Mouse (Mus musculus) thymus, postnatal 14 days (tissue): Measurements from ENCODE around the gene Prr7.
A peak's percentile ranks its signal among the peaks of the same experiment; 100 is the strongest.

Experiments
- DNase-seq: peaks from one replicate; pipeline ENCODE4 v3.0.0; 2021

Gene Prr7

GRCm38 (mm10) chr13:55510332-55510667 lies 46.2 kb downstream of the Prr7 start:
- DNase-seq = no peak

- no peak for DNase-seq
Measured at GRCm38 (mm10) chr13:55510668-55511491, 46.8 kb downstream of the Prr7 start.

DNA sequence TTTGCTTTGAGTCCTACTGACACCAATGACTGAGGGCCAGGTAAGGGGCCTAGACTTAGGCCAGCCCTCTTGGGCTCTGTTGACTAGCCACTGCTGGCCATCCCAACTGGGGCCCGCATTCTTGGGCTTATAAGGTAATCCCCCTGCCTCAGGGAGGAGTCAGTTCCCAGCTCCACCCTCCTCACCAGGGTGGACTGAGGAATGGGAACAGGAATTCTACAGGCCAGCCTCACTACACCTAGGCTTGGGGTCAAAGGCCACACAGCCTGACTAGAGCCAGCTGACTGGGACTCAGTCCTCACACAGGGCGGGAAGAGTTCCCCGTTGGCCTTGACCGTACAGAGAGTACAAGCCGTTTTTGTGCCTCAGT lies 47.4 kb downstream of the Prr7 start:
- DNase-seq = no peak

DNA sequence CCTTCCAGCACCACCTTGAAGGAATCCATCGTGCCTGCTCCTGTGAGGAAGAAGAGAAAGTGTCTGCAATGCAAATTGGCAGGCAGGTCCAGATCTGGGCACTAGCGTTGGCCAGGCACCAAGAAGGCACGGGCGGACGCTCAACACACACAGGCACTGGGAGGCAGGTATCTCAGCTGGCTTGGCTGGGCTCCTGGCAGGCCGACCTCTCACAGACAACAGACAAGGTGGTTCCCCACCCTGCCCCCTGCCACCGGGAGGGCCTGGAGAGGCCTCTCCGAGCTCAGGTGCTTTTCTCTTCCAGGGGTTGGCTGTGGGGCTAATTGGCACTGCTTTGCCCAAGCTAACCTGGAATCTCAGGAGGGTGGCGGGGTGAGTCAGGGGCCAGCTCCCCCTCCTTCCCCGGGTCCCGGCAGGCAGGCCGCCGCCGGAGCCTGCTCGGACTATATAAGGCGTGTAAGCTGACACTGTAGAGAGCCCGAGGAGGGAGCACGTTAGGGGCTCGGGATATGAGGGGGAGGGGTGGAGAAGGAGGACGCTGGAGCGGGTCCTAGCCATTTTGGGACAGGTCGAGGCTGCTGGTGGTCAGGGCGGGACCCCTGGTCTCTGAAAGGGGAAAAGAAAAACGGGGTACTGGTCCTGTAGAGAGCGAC lies 48.4 kb downstream of the Prr7 start:
- DNase-seq = no peak

DNA sequence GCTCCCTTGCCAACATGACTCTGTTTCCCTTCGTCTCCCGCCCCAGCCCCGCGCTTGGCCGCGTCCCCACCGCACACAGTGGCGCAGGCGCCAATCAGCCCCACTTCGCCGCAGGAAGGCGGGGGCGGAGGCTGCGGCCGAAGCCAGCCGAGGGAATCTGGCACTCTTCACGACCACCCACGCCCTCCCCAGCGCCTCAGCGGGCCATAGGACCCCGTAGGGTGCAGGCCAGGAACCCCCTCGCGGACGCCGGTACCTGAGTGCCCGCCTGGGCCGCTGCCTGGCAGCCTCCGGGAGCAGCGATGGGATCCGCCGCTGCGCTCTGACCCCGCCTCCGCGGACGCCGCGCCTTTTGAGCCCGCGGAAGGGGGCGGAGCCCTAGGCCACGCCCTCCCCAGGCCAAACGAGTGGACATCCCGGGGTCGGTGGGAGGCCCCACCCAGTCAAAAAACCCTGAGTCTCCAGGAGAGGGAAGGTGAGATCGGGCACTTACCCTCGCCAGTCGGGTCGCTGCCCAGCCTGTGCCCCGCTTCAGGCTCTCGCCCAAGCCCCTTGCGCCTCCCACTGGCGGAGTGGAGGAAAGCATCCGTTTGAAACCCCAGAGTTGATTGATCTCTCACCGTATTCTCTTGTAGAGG lies 49.2 kb downstream of the Prr7 start, which contains the start of gene Pdlim7:
Gene Pdlim7 (minus strand): TSS at position 566 of the 638 bp plus-strand sequence.
- DNase-seq = peak; percentile 89

- DNase-seq = no peak
Measured at GRCm38 (mm10) chr13:55513828-55514227, 49.8 kb downstream of the Prr7 start.

DNA sequence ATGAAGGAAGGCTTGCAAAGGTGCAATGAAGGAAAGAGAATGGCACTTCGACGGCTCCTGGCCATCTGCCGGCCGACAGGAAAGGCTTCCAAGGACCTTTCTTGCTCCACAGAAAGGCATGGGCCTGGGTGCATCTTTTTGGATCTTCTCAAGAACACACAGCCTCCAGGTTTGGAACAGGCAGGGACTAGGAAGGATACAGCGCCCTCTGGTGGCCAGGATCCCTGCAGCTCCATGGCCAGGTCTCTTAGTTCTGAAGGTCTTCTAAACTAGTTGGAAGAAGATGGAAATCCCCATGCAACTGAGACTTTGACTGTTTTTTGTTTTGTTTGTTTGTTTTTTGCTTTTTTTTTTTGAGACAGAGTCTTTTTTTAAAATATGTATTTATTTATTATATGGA lies 52.9 kb downstream of the Prr7 start:
- peak; percentile 86 for DNase-seq

- DNase-seq = no peak
Measured at GRCm38 (mm10) chr13:55519606-55520005, 55.5 kb downstream of the Prr7 start.

- no peak for DNase-seq
Measured at GRCm38 (mm10) chr13:55522730-55523129, 58.7 kb downstream of the Prr7 start.
